Comparison of ENCODE assay signal across 8 mouse cellular contexts in genomic region chr6:131367101-131367500, GRCm38 (mm10). TPM values are rescaled to one million over a fixed set of nuclear protein-coding genes. Genes with fewer than 3 reads are reported as not detected.
DNase-seq lines count a peak whose midpoint lies in the region; ATAC-seq lines count a peak whose summit lies in the region.

No protein-coding gene starts in this region.

- H3K4me3 ChIP-seq in embryonic facial prominence, embryonic 14.5 days (ENCODE audit: low read depth, low read length): no peak overlapping the region

- H3K9ac ChIP-seq in embryonic facial prominence, embryonic 14.5 days (ENCODE audit: low read depth, low read length): no peak overlapping the region

- WGBS in embryonic facial prominence, embryonic 14.5 days: 46% methylated on average over 4 of the region's 4 CpGs

- H3K27me3 ChIP-seq in embryonic facial prominence, embryonic 14.5 days (replicated peaks; ENCODE audit: control insufficient read depth, insufficient read depth, low read length): no peaks in the 10 kb centered on the region

- no peaks in the 10 kb centered on the region for H3K9me3 ChIP-seq in embryonic facial prominence, embryonic 14.5 days (ENCODE audit: control insufficient read depth, low read length)

- H3K4me1 ChIP-seq in embryonic facial prominence, embryonic 14.5 days (ENCODE audit: control insufficient read depth, insufficient read depth, low read length): no peaks in the 10 kb centered on the region

- no peak; the same call in 1 of the 2 replicates for ATAC-seq in embryonic facial prominence, embryonic 14.5 days (ENCODE audit: low read depth)

- H3K36me3 ChIP-seq in embryonic facial prominence, embryonic 14.5 days (ENCODE audit: control insufficient read depth, insufficient read depth, low read length): peaks cover 80% of the 10 kb centered on the region

- H3K27ac ChIP-seq in embryonic facial prominence, embryonic 14.5 days (replicated peaks; ENCODE audit: low read depth, low read length): no peak overlapping the region

- intact Hi-C loops in heart, postnatal 25 days (cut with DNase I): loop anchor here (1.0 kb wide), 1 partner anchor 52 kb away; no protein-coding TSS in a partner anchor

- H3K4me2 ChIP-seq in embryonic facial prominence, embryonic 14.5 days (ENCODE audit: low read depth, low read length): no peak overlapping the region

- peak; percentile 38 for DNase-seq in heart, adult 8-10 months (ENCODE audit: low spot score)
- no peak for DNase-seq in heart, postnatal 25 days (ENCODE audit: low spot score)
- peak; percentile 9 to 16 for DNase-seq in spleen, postnatal 36 days (ENCODE audit: low spot score in 2 of 2)
- no peak for DNase-seq in spleen, adult 18-20 months
- DNase-seq in embryonic facial prominence, embryonic 14.5 days (ENCODE audit: low spot score): peak; percentile 57
- DNase-seq in kidney, postnatal 14 days: peak; percentile 60
- peak; percentile 48 for DNase-seq in retina, postnatal 1 day
- no peak for DNase-seq in ovary, postnatal 36 days (ENCODE audit: low spot score)

RNA-seq across cellular contexts. Expression of gene Styk1, which starts 13.7 kb away (rescaled TPM):
- under 1 TPM in 3 of 4 experiments, not detected in 1; 0.17 to 0.49 (median 0.19) TPM for total RNA-seq in heart, adult 8-10 months (2022)
- under 1 TPM; 0.17 to 0.23 TPM for total RNA-seq in heart, postnatal 25 days (2021)
- 1.2 and 2.0 TPM in 2 replicates for polyA plus RNA-seq in embryonic facial prominence, embryonic 14.5 days (2014; fragmentation: Nextera tagmentation; extraction: Ambion mirVana)

RNA-seq across cellular contexts. Expression of gene Ybx3, which starts 21.2 kb away (rescaled TPM):
- 100 to 1,000 TPM; 172 to 240 (median 215) TPM for total RNA-seq in heart, adult 8-10 months (2022)
- 100 to 1,000 TPM; 239 to 249 TPM for total RNA-seq in heart, postnatal 25 days (2021)
- 67.8 and 90.2 TPM in 2 replicates for polyA plus RNA-seq in embryonic facial prominence, embryonic 14.5 days (2014; fragmentation: Nextera tagmentation; extraction: Ambion mirVana)

Comparison
In these comparisons a context has a peak if more than half of its experiments do, and no peak if none do; other contexts are left out.
1. DNase-seq: peak in heart, adult 8-10 months (single experiment), spleen, postnatal 36 days (2 of 2), embryonic facial prominence, embryonic 14.5 days (single experiment), kidney, postnatal 14 days (single experiment) and retina, postnatal 1 day (single experiment); none in heart, postnatal 25 days (single experiment), spleen, adult 18-20 months (0 of 2) and ovary, postnatal 36 days (single experiment).